Mouse (Mus musculus) liver, embryonic 14.5 days (tissue): ENCODE measurements at regions not wholly inside any gene's neighbourhood (a gene's known extent, or its start where the extent isn't known, plus 50 kb on each side); places are given as distances from the start of the nearest gene placed in this dataset.

ENCODE experiments used
- ATAC-seq: fragments of 200-750 bp; cut with Nextera tagmentation; 2 replicates; pipeline ENCODE4 v1.8.0; 2017; ENCODE audit warnings: moderate number of reproducible peaks, mild to moderate bottlenecking, moderate library complexity; ENCODE audit not compliant: insufficient read depth
- DNase-seq, 3 experiments: peaks; one replicate each; pipeline ENCODE4 v3.0.0-alpha.2; 2012 to 2013; ENCODE audit warnings: low read depth in 3 of 3, low spot score in 3 of 3
- H3K27ac ChIP-seq: fragments of 300-500 bp; sonication (generic); 2 replicates; pipeline ENCODE4 v1.5.1; 2014; ENCODE audit warnings: moderate library complexity, mild to moderate bottlenecking, control low read depth, inconsistent platforms
- H3K27me3 ChIP-seq: fragments of 300-500 bp; sonication (generic); 2 replicates; pipeline ENCODE4 v1.6.1; 2014; ENCODE audit warnings: mild to moderate bottlenecking, low read length, moderate library complexity; ENCODE audit not compliant: control insufficient read depth, insufficient read depth
- H3K36me3 ChIP-seq: fragments of 300-500 bp; sonication (generic); replicated peaks from 2 replicates; pipeline ENCODE4 v1.6.1; 2014; ENCODE audit warnings: low read depth; ENCODE audit not compliant: control insufficient read depth, insufficient read depth
- H3K4me1 ChIP-seq, 2 experiments: fragments of 200-500 bp in 1 of 2; fragments of 300-500 bp in 1 of 2; sonication (generic) in 1 of 2; replicated peaks; 2 replicates each; pipeline ENCODE4 v1.6.1; 2012 to 2014; ENCODE audit warnings: antibody characterized with exemption in 1 of 2, inconsistent platforms in 1 of 2, low read length in 1 of 2; ENCODE audit not compliant: control insufficient read depth in 2 of 2, insufficient read depth in 2 of 2
- H3K4me2 ChIP-seq: fragments of 300-500 bp; sonication (generic); 2 replicates; pipeline ENCODE4 v1.6.1; 2014; ENCODE audit warnings: low read depth, mild to moderate bottlenecking, control low read depth, moderate library complexity
- H3K4me3 ChIP-seq, 2 experiments: fragments of 200-500 bp in 1 of 2; fragments of 300-500 bp in 1 of 2; sonication (generic) in 1 of 2; 2 replicates each; pipeline ENCODE4 v1.5.1; 2012 to 2014; ENCODE audit warnings: low read depth in 2 of 2, low read length in 2 of 2, mild to moderate bottlenecking in 2 of 2, control low read depth in 1 of 2, inconsistent platforms in 1 of 2, moderate library complexity in 1 of 2; ENCODE audit not compliant: insufficient read depth in 1 of 2
- H3K9ac ChIP-seq: fragments of 300-500 bp; sonication (generic); replicated peaks from 2 replicates; pipeline ENCODE4 v1.6.1; 2014; ENCODE audit warnings: mild to moderate bottlenecking, control low read depth, moderate library complexity
- H3K9me3 ChIP-seq: fragments of 300-500 bp; sonication (generic); 2 replicates; pipeline ENCODE4 v1.6.1; 2016; ENCODE audit warnings: low read length, mixed read lengths; ENCODE audit not compliant: control insufficient read depth
- CTCF ChIP-seq: IDR thresholded peaks from 2 replicates; pipeline ENCODE4 v1.5.1; 2016; ENCODE audit warnings: antibody characterized with exemption, low read depth, control low read depth
- EP300 ChIP-seq: IDR thresholded peaks from 2 replicates; pipeline ENCODE4 v1.6.1; 2016; ENCODE audit warnings: antibody characterized with exemption, low read depth
- WGBS: fragments of 180-500 bp; shearing (Covaris S2); extraction: QIAGEN DNeasy Blood & Tissue Kit; methylation state at CpG from one replicate; pipeline ENCODE4 v1.1.7; 2014; ENCODE audit not compliant: insufficient replicate concordance; 5-methylcytosine and 5-hydroxymethylcytosine counted together

- Histone ChIP-seq H3K27ac (no peak overlapping the region), H3K4me2 (no peak overlapping the region), H3K27me3 (no peaks in the 10 kb centered on the region), H3K4me1 (no peaks in the 10 kb centered on the region), H3K9ac (no peak overlapping the region), H3K4me3 (no peak overlapping the region), H3K9me3 (no peaks in the 10 kb centered on the region), H3K36me3 (no peaks in the 10 kb centered on the region)
- 23% methylated on average over 2 of the region's 2 CpGs for WGBS
- TF ChIP-seq CTCF = no peak
- TF ChIP-seq EP300 = no peak
- ATAC-seq (no peak), DNase-seq (no peak)
Measured at GRCm38 (mm10) chrX:153887285-153887684, 55.3 kb downstream of the Spin2c start.

- no peaks in the 10 kb centered on the region for H3K4me1 ChIP-seq
- no peak overlapping the region for H3K4me2 ChIP-seq
- no peak for TF ChIP-seq CTCF
- no peak for TF ChIP-seq EP300
- no peak overlapping the region for H3K27ac ChIP-seq
- H3K9me3 ChIP-seq = no peaks in the 10 kb centered on the region
- ATAC-seq (no peak), DNase-seq (no peak)
- H3K4me3 ChIP-seq = no peak overlapping the region
- WGBS = 43% methylated on average over 3 of the region's 3 CpGs
- H3K36me3 ChIP-seq = no peaks in the 10 kb centered on the region
- no peaks in the 10 kb centered on the region for H3K27me3 ChIP-seq
- no peak overlapping the region for H3K9ac ChIP-seq
Measured at GRCm38 (mm10) chrX:153927996-153928395, 84.4 kb downstream of the Samt1 start.

- 53% methylated on average over 2 of the region's 2 CpGs for WGBS
- ATAC-seq = no peak
- H3K9ac ChIP-seq = no peak overlapping the region
Measured at GRCm38 (mm10) chrX:153932586-153932985, 79.9 kb downstream of the Samt1 start.

GRCm38 (mm10) chrX:153936111-153936510 lies 76.3 kb downstream of the Samt1 start:
- TF ChIP-seq CTCF (no peak), EP300 (no peak)
- no peaks in the 10 kb centered on the region for H3K4me1 ChIP-seq
- no peak overlapping the region for H3K4me2 ChIP-seq
- no peak overlapping the region for H3K27ac ChIP-seq
- no peak overlapping the region for H3K9ac ChIP-seq
- no peaks in the 10 kb centered on the region for H3K36me3 ChIP-seq
- ATAC-seq (no peak), DNase-seq (no peak)
- no peaks in the 10 kb centered on the region for H3K9me3 ChIP-seq
- 82% methylated on average over 3 of the region's 3 CpGs for WGBS
- no peaks in the 10 kb centered on the region for H3K27me3 ChIP-seq
- H3K4me3 ChIP-seq = no peak overlapping the region

More at GRCm38 (mm10) chrX:153932586-153932985, 79.9 kb downstream of the Samt1 start:
- Histone ChIP-seq H3K27ac (no peak overlapping the region), H3K9me3 (no peaks in the 10 kb centered on the region), H3K4me1 (no peaks in the 10 kb centered on the region), H3K27me3 (no peaks in the 10 kb centered on the region), H3K4me3 (no peak overlapping the region), H3K36me3 (no peaks in the 10 kb centered on the region), H3K4me2 (no peak overlapping the region)
- no peak for DNase-seq
- TF ChIP-seq EP300 (no peak), CTCF (no peak; the same call in 1 of the 2 replicates)

GRCm38 (mm10) chrX:153937346-153937745 lies 75.1 kb downstream of the Samt1 start:
- Histone ChIP-seq H3K9ac (no peak overlapping the region), H3K27ac (no peak overlapping the region), H3K4me2 (no peak overlapping the region), H3K4me3 (no peak overlapping the region), H3K4me1 (no peaks in the 10 kb centered on the region), H3K9me3 (no peaks in the 10 kb centered on the region), H3K27me3 (no peaks in the 10 kb centered on the region), H3K36me3 (no peaks in the 10 kb centered on the region)
- no peak for DNase-seq
- no peak for ATAC-seq
- TF ChIP-seq EP300 (no peak), CTCF (peak; percentile 6; the same call in 1 of the 2 replicates)
